Mouse (Mus musculus) intestine, embryonic 14.5 days (tissue): Measurements from ENCODE around the gene Npm3. TPM values are rescaled to one million over a fixed set of nuclear protein-coding genes. Genes with fewer than 3 reads are reported as not detected.

Experiments used
- ATAC-seq: fragments of 200-750 bp; cut with Nextera tagmentation; replicated peaks from 2 replicates; pipeline ENCODE4 v1.8.0; 2017; ENCODE audit warnings: low read depth, moderate number of reproducible peaks, moderate TSS enrichment, moderate library complexity; ENCODE audit not compliant: low FRiP score, low TSS enrichment
- DNase-seq: peaks from one replicate; pipeline ENCODE4 v3.0.0-alpha.2; 2018; ENCODE audit warnings: low spot score
- H3K27ac ChIP-seq: fragments of 300-500 bp; sonication (generic); 2 replicates; pipeline ENCODE4 v1.5.1; 2014; ENCODE audit warnings: low read depth, mild to moderate bottlenecking, control low read depth
- H3K27me3 ChIP-seq: fragments of 300-500 bp; sonication (generic); replicated peaks from 2 replicates; pipeline ENCODE4 v1.6.1; 2014; ENCODE audit warnings: low read length, control low read depth; ENCODE audit not compliant: control insufficient read depth, insufficient read depth
- H3K36me3 ChIP-seq: fragments of 300-500 bp; sonication (generic); 2 replicates; pipeline ENCODE4 v1.6.1; 2014; ENCODE audit warnings: low read length, control low read depth; ENCODE audit not compliant: control insufficient read depth, insufficient read depth
- H3K4me1 ChIP-seq: fragments of 300-500 bp; sonication (generic); replicated peaks from 2 replicates; pipeline ENCODE4 v1.6.1; 2014; ENCODE audit warnings: low read length, control low read depth, mixed read lengths; ENCODE audit not compliant: control insufficient read depth, insufficient read depth
- H3K4me2 ChIP-seq: fragments of 300-500 bp; sonication (generic); 2 replicates; pipeline ENCODE4 v1.6.1; 2014; ENCODE audit warnings: low read length
- H3K4me3 ChIP-seq: fragments of 300-500 bp; sonication (generic); 2 replicates; pipeline ENCODE4 v1.5.1; 2014; ENCODE audit warnings: low read depth, low read length, control low read depth, mixed read lengths
- H3K9ac ChIP-seq: fragments of 300-500 bp; sonication (generic); 2 replicates; pipeline ENCODE4 v1.6.1; 2014; ENCODE audit warnings: mild to moderate bottlenecking, low read length
- H3K9me3 ChIP-seq: fragments of 300-500 bp; sonication (generic); 2 replicates; pipeline ENCODE4 v1.6.1; 2016; ENCODE audit warnings: low read length, control low read depth; ENCODE audit not compliant: control insufficient read depth
- WGBS: fragments of 180-500 bp; shearing (Covaris S2); extraction: QIAGEN DNeasy Blood & Tissue Kit; methylation state at CpG from one replicate; pipeline ENCODE4 v1.1.7; 2014; 5-methylcytosine and 5-hydroxymethylcytosine counted together
- polyA plus RNA-seq: library from polyadenylated mRNA; unstranded; fragments of >200 nt; fragmentation: Nextera tagmentation; extraction: Ambion mirVana; gene quantifications from 2 replicates; pipeline ENCODE4 v1.2.1, GENCODE M21; 2014

Npm3 gene
- polyA plus RNA-seq, 1 experiment from 2014 or later, result 16.3 TPM

- no peak for ATAC-seq
- H3K4me1 ChIP-seq, result peaks cover 8% of the 10 kb centered on the region
- no peaks in the 10 kb centered on the region for H3K36me3 ChIP-seq
- no peaks in the 10 kb centered on the region for H3K9me3 ChIP-seq
- H3K4me3 ChIP-seq, result no peak overlapping the region
- H3K4me2 ChIP-seq, result no peak overlapping the region
- WGBS, result 9% methylated on average over 7 of the region's 7 CpGs
- DNase-seq, result peak; percentile 61
- H3K27me3 ChIP-seq, result peaks cover 92% of the 10 kb centered on the region
- H3K27ac ChIP-seq, result no peak overlapping the region
- H3K9ac ChIP-seq, result no peak overlapping the region
Observed at GRCm38 (mm10) chr19:45740817-45741216, 8.6 kb downstream of the Npm3 start.

- no peaks in the 10 kb centered on the region for H3K36me3 ChIP-seq
- WGBS, result 6% methylated on average over 13 of the region's 13 CpGs
- no peak overlapping the region for H3K27ac ChIP-seq
- H3K4me1 ChIP-seq, result peaks cover 8% of the 10 kb centered on the region
- H3K4me2 ChIP-seq, result no peak overlapping the region
- no peak overlapping the region for H3K9ac ChIP-seq
- no peak for ATAC-seq
- DNase-seq, result no peak
- H3K9me3 ChIP-seq, result no peaks in the 10 kb centered on the region
- peaks cover 91% of the 10 kb centered on the region for H3K27me3 ChIP-seq
- no peak overlapping the region for H3K4me3 ChIP-seq
Observed at GRCm38 (mm10) chr19:45740233-45740632, 9.2 kb downstream of the Npm3 start.

GRCm38 (mm10) chr19:45738521-45738920 is 10.9 kb downstream of the Npm3 start:
- H3K27me3 ChIP-seq, result peaks cover 85% of the 10 kb centered on the region
- no peak overlapping the region for H3K4me2 ChIP-seq
- no peaks in the 10 kb centered on the region for H3K9me3 ChIP-seq
- no peak overlapping the region for H3K4me3 ChIP-seq
- H3K36me3 ChIP-seq, result no peaks in the 10 kb centered on the region
- no peak for ATAC-seq
- WGBS, result 72% methylated on average over 5 of the region's 5 CpGs
- H3K4me1 ChIP-seq, result peaks cover 8% of the 10 kb centered on the region
- no peak overlapping the region for H3K27ac ChIP-seq
- no peak for DNase-seq
- H3K9ac ChIP-seq, result no peak overlapping the region

- no peak for DNase-seq
- H3K36me3 ChIP-seq, result no peaks in the 10 kb centered on the region
- no peak overlapping the region for H3K4me3 ChIP-seq
- peaks cover 85% of the 10 kb centered on the region for H3K27me3 ChIP-seq
- WGBS, result 83% methylated on average over 10 of the region's 10 CpGs
- no peak for ATAC-seq
- H3K9me3 ChIP-seq, result no peaks in the 10 kb centered on the region
- H3K4me2 ChIP-seq, result no peak overlapping the region
- no peak overlapping the region for H3K27ac ChIP-seq
- H3K9ac ChIP-seq, result no peak overlapping the region
- H3K4me1 ChIP-seq, result peaks cover 5% of the 10 kb centered on the region
Observed at GRCm38 (mm10) chr19:45737846-45738484, 11.4 kb downstream of the Npm3 start.

DNA sequence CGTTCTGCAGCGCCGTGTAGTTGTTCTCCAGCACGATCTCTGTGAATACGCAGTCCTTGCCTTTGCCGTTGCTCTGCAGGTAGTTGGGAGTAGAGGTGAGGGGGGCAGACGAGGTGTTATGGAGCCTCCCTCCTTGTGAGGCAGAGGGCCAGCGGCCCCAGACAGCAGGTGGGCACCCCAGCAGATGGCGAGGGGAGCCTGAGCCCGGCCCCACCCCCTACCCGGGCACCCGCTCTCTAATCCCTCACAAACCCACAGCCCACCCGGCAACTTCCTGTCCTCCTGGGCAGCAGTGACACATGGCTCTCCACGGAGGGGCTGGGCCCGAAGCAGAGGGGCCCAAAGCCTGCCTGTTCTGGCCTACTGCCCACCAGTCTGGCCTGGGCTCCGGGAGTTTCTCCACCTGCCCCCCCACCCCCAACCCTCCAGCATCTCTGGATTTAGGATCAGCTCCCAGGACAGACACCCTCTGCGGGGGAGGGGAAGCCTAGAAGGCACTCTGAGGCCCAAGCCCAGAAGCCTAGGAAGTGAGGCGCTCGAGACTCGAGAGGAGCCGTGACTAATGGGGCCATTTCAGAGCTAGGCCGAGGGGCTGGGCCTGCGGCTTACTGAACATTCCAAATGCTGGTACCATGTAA is 12.1 kb downstream of the Npm3 start:
- DNase-seq, result no peak
- no peaks in the 10 kb centered on the region for H3K9me3 ChIP-seq
- ATAC-seq, result peak; percentile 38; the same call in 1 of the 2 replicates
- WGBS, result 23% methylated on average over 23 of the region's 23 CpGs
- H3K4me1 ChIP-seq, result peaks cover 5% of the 10 kb centered on the region
- H3K4me2 ChIP-seq, result peak overlapping the region; percentile 45
- H3K27me3 ChIP-seq, result peaks cover 83% of the 10 kb centered on the region
- H3K4me3 ChIP-seq, result peak overlapping the region; percentile 17
- H3K27ac ChIP-seq, result no peak overlapping the region
- H3K36me3 ChIP-seq, result no peaks in the 10 kb centered on the region
- no peak overlapping the region for H3K9ac ChIP-seq

GRCm38 (mm10) chr19:45736855-45737207 is 12.6 kb downstream of the Npm3 start:
- Histone ChIP-seq H3K4me1 (peaks cover 5% of the 10 kb centered on the region), H3K9me3 (no peaks in the 10 kb centered on the region), H3K27ac (no peak overlapping the region), H3K4me2 (peak overlapping the region; percentile 45), H3K9ac (no peak overlapping the region), H3K4me3 (peak overlapping the region; percentile 17), H3K36me3 (no peaks in the 10 kb centered on the region), H3K27me3 (peaks cover 78% of the 10 kb centered on the region)
- ATAC-seq (peak; percentile 57), DNase-seq (peak; percentile 78)
- WGBS, result 3% methylated on average over 28 of the region's 28 CpGs

- H3K27ac ChIP-seq, result no peak overlapping the region
- H3K4me2 ChIP-seq, result no peak overlapping the region
- WGBS, result 72% methylated on average over 1 of the region's 1 CpGs
- no peaks in the 10 kb centered on the region for H3K36me3 ChIP-seq
- no peaks in the 10 kb centered on the region for H3K9me3 ChIP-seq
- peaks cover 5% of the 10 kb centered on the region for H3K4me1 ChIP-seq
- no peak overlapping the region for H3K9ac ChIP-seq
- peaks cover 72% of the 10 kb centered on the region for H3K27me3 ChIP-seq
- H3K4me3 ChIP-seq, result no peak overlapping the region
- ATAC-seq, result no peak
- DNase-seq, result no peak
Observed at GRCm38 (mm10) chr19:45736241-45736640, 13.2 kb downstream of the Npm3 start.

DNA sequence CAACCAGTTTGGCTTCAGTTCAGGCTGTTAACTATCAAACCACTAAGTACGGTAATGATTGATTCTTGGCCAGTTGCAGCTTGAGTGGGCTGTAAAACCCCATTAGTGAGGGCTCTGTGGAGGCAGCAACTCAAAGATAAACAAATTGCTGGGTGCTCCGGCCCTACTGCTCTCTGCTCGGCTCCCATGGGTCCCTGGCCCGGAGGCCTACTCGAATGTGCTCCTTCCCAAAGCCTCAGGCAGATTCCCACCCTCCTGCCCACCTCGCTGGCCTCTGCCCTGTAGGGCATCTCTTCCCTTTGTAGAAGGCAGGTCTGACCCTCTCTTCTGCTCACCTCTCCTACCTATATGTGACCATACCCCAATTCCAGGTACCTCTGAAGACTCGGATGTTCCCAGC is 14.6 kb downstream of the Npm3 start:
- Histone ChIP-seq H3K9me3 (no peaks in the 10 kb centered on the region), H3K9ac (no peak overlapping the region), H3K4me1 (peaks cover 5% of the 10 kb centered on the region), H3K27me3 (peaks cover 57% of the 10 kb centered on the region), H3K4me3 (no peak overlapping the region), H3K36me3 (no peaks in the 10 kb centered on the region), H3K27ac (no peak overlapping the region), H3K4me2 (no peak overlapping the region)
- DNase-seq (no peak), ATAC-seq (no peak)
- WGBS, result 32% methylated on average over 7 of the region's 7 CpGs

GRCm38 (mm10) chr19:45734191-45734590 is 15.2 kb downstream of the Npm3 start:
- H3K27me3 ChIP-seq, result peaks cover 52% of the 10 kb centered on the region
- H3K9ac ChIP-seq, result no peak overlapping the region
- ATAC-seq (no peak), DNase-seq (peak; percentile 55)
- no peak overlapping the region for H3K4me3 ChIP-seq
- H3K36me3 ChIP-seq, result no peaks in the 10 kb centered on the region
- peaks cover 5% of the 10 kb centered on the region for H3K4me1 ChIP-seq
- WGBS, result 68% methylated on average over 5 of the region's 5 CpGs
- H3K4me2 ChIP-seq, result no peak overlapping the region
- no peaks in the 10 kb centered on the region for H3K9me3 ChIP-seq
- H3K27ac ChIP-seq, result no peak overlapping the region
